In genomic region chr2:166857118-166857517, GRCm38 (mm10) we compare ENCODE assay signal across 13 mouse cellular contexts. TPM values are rescaled to one million over a fixed set of nuclear protein-coding genes. Genes with fewer than 3 reads are reported as not detected.
A peak's percentile ranks its signal among the peaks of the same experiment; 100 is the strongest.
DNase-seq lines count a peak whose midpoint lies in the region; ATAC-seq lines count a peak whose summit lies in the region.
"Had no signal": no experiment of that assay in that cellular context is flagged by ENCODE, and none has a peak within 500 bp of the region (broad histone marks: within the 10 kb centered on the region; RNA-seq: fewer than 3 reads in every experiment).

No protein-coding gene starts in this region.

- peaks cover 3% of the 10 kb centered on the region; the same call in 1 of the 2 replicates for H3K36me3 ChIP-seq in hindbrain, embryonic 11.5 days (ENCODE audit: control insufficient read depth, insufficient read depth, low read length)
- peaks cover 55% of the 10 kb centered on the region for H3K36me3 ChIP-seq in hindbrain, embryonic 16.5 days (ENCODE audit: control insufficient read depth, insufficient read depth, low read length)

- H3K9me3 ChIP-seq in hindbrain, embryonic 11.5 days (ENCODE audit: control insufficient read depth, low read length), result no peaks in the 10 kb centered on the region
- no peaks in the 10 kb centered on the region for H3K9me3 ChIP-seq in hindbrain, embryonic 16.5 days (ENCODE audit: control insufficient read depth, low read length)
- H3K9me3 ChIP-seq: hindbrain, embryonic 15.5 days had no signal

- no peak for ATAC-seq in hindbrain, embryonic 11.5 days (ENCODE audit: low FRiP score)
- no peak for ATAC-seq in hindbrain, embryonic 16.5 days
- peak; percentile 53; the same call in 1 of the 2 replicates for ATAC-seq in granulocyte monocyte progenitor cell, adult 5-6 weeks (replicated peaks; ENCODE audit: poor library complexity, severe bottlenecking)
- no peak for ATAC-seq in activated CD4-positive, CD25-positive, alpha-beta regulatory T cell, adult 4 months
- ATAC-seq: Patski had no signal

- H3K27me3 ChIP-seq in hindbrain, embryonic 11.5 days (ENCODE audit: control insufficient read depth, insufficient read depth, low read length), result no peaks in the 10 kb centered on the region
- H3K27me3 ChIP-seq in hindbrain, embryonic 16.5 days (replicated peaks; ENCODE audit: control insufficient read depth, insufficient read depth, low read length), result no peaks in the 10 kb centered on the region
- H3K27me3 ChIP-seq: hindbrain, embryonic 15.5 days; limb, embryonic 13.5 days; Patski had no signal

- H3K9ac ChIP-seq in hindbrain, embryonic 11.5 days (ENCODE audit: low read depth, low read length), result no peak overlapping the region
- H3K9ac ChIP-seq in hindbrain, embryonic 16.5 days (ENCODE audit: low read depth, low read length), result no peak overlapping the region
- H3K9ac ChIP-seq: hindbrain, embryonic 15.5 days; limb, embryonic 13.5 days had no signal

- H3K4me3 ChIP-seq in hindbrain, embryonic 11.5 days (ENCODE audit: low read depth, low read length), result no peak overlapping the region
- no peak overlapping the region for H3K4me3 ChIP-seq in hindbrain, embryonic 16.5 days (ENCODE audit: low read length)
- H3K4me3 ChIP-seq: hindbrain, embryonic 15.5 days; limb, embryonic 13.5 days; myocyte had no signal

- peak; percentile 24 for DNase-seq in hindbrain, embryonic 11.5 days (ENCODE audit: low spot score)
- DNase-seq in thymus, postnatal 0 days (ENCODE audit: low spot score), result peak; percentile 46
- DNase-seq in thymus, adult 18-20 months, result no peak
- no peak for DNase-seq in frontal cortex, postnatal 25 days (ENCODE audit: low spot score in 2 of 2)
- DNase-seq in cerebellum, postnatal 36 days, result no peak
- DNase-seq: cerebellum, adult 9-10 months had no signal

- no peaks in the 10 kb centered on the region for H3K4me1 ChIP-seq in hindbrain, embryonic 11.5 days (replicated peaks; ENCODE audit: control insufficient read depth, insufficient read depth, low read length)
- H3K4me1 ChIP-seq in hindbrain, embryonic 16.5 days (ENCODE audit: control insufficient read depth, insufficient read depth, low read depth, low read length), result no peaks in the 10 kb centered on the region
- H3K4me1 ChIP-seq: hindbrain, embryonic 15.5 days; limb, embryonic 13.5 days had no signal

- WGBS in hindbrain, embryonic 11.5 days, result 84% methylated on average over 2 of the region's 2 CpGs
- 93% methylated on average over 2 of the region's 2 CpGs for WGBS in hindbrain, embryonic 16.5 days

- no peak overlapping the region for H3K27ac ChIP-seq in hindbrain, embryonic 11.5 days (ENCODE audit: low read depth, low read length)
- H3K27ac ChIP-seq in hindbrain, embryonic 16.5 days (ENCODE audit: low read depth, low read length), result no peak overlapping the region
- H3K27ac ChIP-seq: hindbrain, embryonic 15.5 days; limb, embryonic 13.5 days had no signal

- no peak overlapping the region for H3K4me2 ChIP-seq in hindbrain, embryonic 11.5 days (replicated peaks; ENCODE audit: low read depth, low read length)
- H3K4me2 ChIP-seq in hindbrain, embryonic 16.5 days (ENCODE audit: low read length), result no peak overlapping the region
- H3K4me2 ChIP-seq: hindbrain, embryonic 15.5 days; limb, embryonic 13.5 days had no signal

RNA-seq across cellular contexts. Expression of gene Cse1l, which starts 48.7 kb away (rescaled TPM):
- 169 and 219 TPM in 2 replicates for polyA plus RNA-seq in hindbrain, embryonic 11.5 days (2014; fragmentation: Nextera tagmentation; extraction: Ambion mirVana)
- polyA plus RNA-seq in hindbrain, embryonic 16.5 days (2015; fragmentation: Nextera tagmentation; extraction: Ambion mirVana), result 90.8 and 97.4 TPM in 2 replicates
- 76.2 and 85.0 TPM in 2 replicates for polyA plus RNA-seq in thymus, postnatal 0 days (2015; fragmentation: Nextera tagmentation; extraction: Ambion mirVana)
- 107 and 128 TPM in 2 replicates for total RNA-seq in granulocyte monocyte progenitor cell, adult 5-6 weeks (2014; fragmentation: Nextera tagmentation)
- 156 and 159 TPM in 2 replicates for total RNA-seq in granulocyte monocyte progenitor cell, adult 5-6 weeks (2017)
- 10 to 100 TPM; 59.7 to 65.0 TPM for polyA plus RNA-seq in activated CD4-positive, CD25-positive, alpha-beta regulatory T cell, adult 4 months (2017; shearing (Covaris generic))

RNA-seq across cellular contexts. Expression of gene Arfgef2, which starts 51.7 kb away (rescaled TPM):
- polyA plus RNA-seq in hindbrain, embryonic 11.5 days (2014; fragmentation: Nextera tagmentation; extraction: Ambion mirVana), result 3.8 and 4.2 TPM in 2 replicates
- polyA plus RNA-seq in hindbrain, embryonic 16.5 days (2015; fragmentation: Nextera tagmentation; extraction: Ambion mirVana), result 4.2 and 5.3 TPM in 2 replicates
- polyA plus RNA-seq in thymus, postnatal 0 days (2015; fragmentation: Nextera tagmentation; extraction: Ambion mirVana), result 5.6 and 6.2 TPM in 2 replicates
- 14.2 and 20.5 TPM in 2 replicates for total RNA-seq in granulocyte monocyte progenitor cell, adult 5-6 weeks (2014; fragmentation: Nextera tagmentation)
- total RNA-seq in granulocyte monocyte progenitor cell, adult 5-6 weeks (2017), result 15.3 and 24.7 TPM in 2 replicates
- 1 to 10 TPM; 2.9 TPM for polyA plus RNA-seq in activated CD4-positive, CD25-positive, alpha-beta regulatory T cell, adult 4 months (2017; shearing (Covaris generic))

Comparison
In these comparisons a context has a peak if more than half of its experiments do, and no peak if none do; other contexts are left out.
1. DNase-seq: peak in hindbrain, embryonic 11.5 days (single experiment) and thymus, postnatal 0 days (single experiment); none in thymus, adult 18-20 months (0 of 2), frontal cortex, postnatal 25 days (0 of 2) and cerebellum, postnatal 36 days (0 of 2).